28 mouse cellular contexts compared by ENCODE assay signal in genomic region chr4:132015374-132015773, GRCm38 (mm10). TPM values are rescaled to one million over a fixed set of nuclear protein-coding genes. Genes with fewer than 3 reads are reported as not detected.
DNase-seq lines count a peak whose midpoint lies in the region; ATAC-seq and TF ChIP-seq lines count a peak whose summit lies in the region.
"Had no signal": no experiment of that assay in that cellular context is flagged by ENCODE, and none has a peak within 500 bp of the region (broad histone marks: within the 10 kb centered on the region; RNA-seq: fewer than 3 reads in every experiment).

No protein-coding gene starts in this region.

- no peak overlapping the region for H3K4me2 ChIP-seq in liver, embryonic 12.5 days
- H3K4me2 ChIP-seq: heart, embryonic 12.5 days; heart, embryonic 15.5 days; hindbrain, embryonic 13.5 days had no signal

- no peak for TF ChIP-seq CTCF in ES-Bruce4 (IDR thresholded peaks at IDR 0.05; ENCODE audit: low read depth, low read length)

- H3K36me3 ChIP-seq in liver, embryonic 12.5 days: peaks cover 33% of the 10 kb centered on the region
- H3K36me3 ChIP-seq in ES-Bruce4 (ENCODE audit: control insufficient read depth, insufficient read depth, low read length, poor library complexity, severe bottlenecking): no peaks in the 10 kb centered on the region
- H3K36me3 ChIP-seq: heart, embryonic 12.5 days; heart, embryonic 15.5 days; hindbrain, embryonic 13.5 days had no signal

- no peak overlapping the region for H3K9ac ChIP-seq in liver, embryonic 12.5 days
- no peak overlapping the region for H3K9ac ChIP-seq in ES-Bruce4 (ENCODE audit: low read depth, poor library complexity, severe bottlenecking)
- H3K9ac ChIP-seq: forebrain, postnatal 0 days; heart, embryonic 12.5 days; heart, embryonic 15.5 days; hindbrain, embryonic 13.5 days had no signal

- H3K4me1 ChIP-seq in liver, embryonic 12.5 days: peaks cover 61% of the 10 kb centered on the region
- peaks cover 3% of the 10 kb centered on the region for H3K4me1 ChIP-seq in ES-Bruce4 (ENCODE audit: control insufficient read depth, insufficient read depth, low read length)

- H3K4me3 ChIP-seq in liver, embryonic 12.5 days: no peak overlapping the region
- H3K4me3 ChIP-seq in ES-Bruce4 (ENCODE audit: low read depth, low read length): no peak overlapping the region
- H3K4me3 ChIP-seq: heart, embryonic 12.5 days; heart, embryonic 15.5 days; hindbrain, embryonic 10.5 days; hindbrain, embryonic 13.5 days had no signal

- H3K9me3 ChIP-seq in liver, embryonic 12.5 days (replicated peaks): no peaks in the 10 kb centered on the region
- H3K9me3 ChIP-seq in ES-Bruce4 (replicated peaks; ENCODE audit: control insufficient read depth, insufficient read depth, low read length, poor library complexity, severe bottlenecking): no peaks in the 10 kb centered on the region
- H3K9me3 ChIP-seq: heart, embryonic 12.5 days; heart, embryonic 15.5 days; hindbrain, embryonic 10.5 days; hindbrain, embryonic 13.5 days had no signal

- TF ChIP-seq POLR2A in ES-Bruce4 (IDR thresholded peaks at IDR 0.05; ENCODE audit: insufficient read depth, low read length): no peak

- no peak for DNase-seq in liver
- peak; percentile 13 for DNase-seq in WW6 (ENCODE audit: low read depth, low spot score)
- peak; percentile 10 for DNase-seq in fat pad, adult 2 months (ENCODE audit: extremely low read depth, low read depth, low spot score)
- DNase-seq in embryo, embryonic 10 days (ENCODE audit: low spot score): no peak
- no peak for DNase-seq in right cerebral cortex, postnatal 4 days
- DNase-seq in kidney, postnatal 4 days: no peak
- DNase-seq: adrenal gland, adult 2 months; adrenal gland, postnatal 14 days; cerebellum, adult 11-12 months; cerebellum, adult 8-10 months; cerebellum, postnatal 10 days; cerebellum, postnatal 36 days; forebrain, postnatal 0 days; gastrocnemius, postnatal 25 days; heart, adult 18-20 months; heart, postnatal 10 days; heart, postnatal 36 days had no signal

- no peaks in the 10 kb centered on the region for H3K27me3 ChIP-seq in liver, embryonic 12.5 days (replicated peaks)
- no peaks in the 10 kb centered on the region for H3K27me3 ChIP-seq in ES-Bruce4 (ENCODE audit: control insufficient read depth, insufficient read depth, low read length, poor library complexity, severe bottlenecking)
- H3K27me3 ChIP-seq: heart, embryonic 12.5 days; heart, embryonic 15.5 days; hindbrain, embryonic 13.5 days had no signal

- 45% methylated on average over 3 of the region's 3 CpGs for WGBS in liver, embryonic 12.5 days (ENCODE audit: insufficient replicate concordance)

- TF ChIP-seq EP300 in ES-Bruce4 (IDR thresholded peaks at IDR 0.05; ENCODE audit: insufficient read depth, low read depth, low read length): 0 out of 2 replicates have a peak, but pooled peaks have one; percentile 54

- H3K27ac ChIP-seq in liver, embryonic 12.5 days: peak overlapping the region; percentile 47; the same call in 1 of the 2 replicates
- H3K27ac ChIP-seq in ES-Bruce4 (ENCODE audit: insufficient read depth, low read length): no peak overlapping the region
- H3K27ac ChIP-seq: heart, embryonic 15.5 days; hindbrain, embryonic 10.5 days; hindbrain, embryonic 13.5 days had no signal

- no peak for ATAC-seq in liver, embryonic 12.5 days
- ATAC-seq: forebrain, embryonic 14.5 days; forebrain, postnatal 0 days; hindbrain, embryonic 16.5 days had no signal

RNA-seq across cellular contexts. Expression of gene Gm10300, which starts 59.1 kb away (rescaled TPM):
- polyA plus RNA-seq in liver, embryonic 12.5 days (2016; fragmentation: Nextera tagmentation; extraction: Ambion mirVana): 0.42 and 0.45 TPM in 2 replicates
- not detected in 2 replicates for polyA plus RNA-seq in ES-Bruce4 (2011; ENCODE audit: insufficient read depth, insufficient read length, low read depth, missing spikeins)
- polyA plus RNA-seq: embryonic facial prominence, embryonic 11.5 days; forebrain, embryonic 11.5 days; forebrain, embryonic 14.5 days; forebrain, postnatal 0 days; frontal cortex, adult 2 months; hindbrain, embryonic 13.5 days; hindbrain, embryonic 16.5 days had no signal

RNA-seq across cellular contexts. Expression of gene Epb41, which starts 59.7 kb away (rescaled TPM):
- 177 and 187 TPM in 2 replicates for polyA plus RNA-seq in liver, embryonic 12.5 days (2016; fragmentation: Nextera tagmentation; extraction: Ambion mirVana)
- polyA plus RNA-seq in ES-Bruce4 (2011; ENCODE audit: insufficient read depth, insufficient read length, low read depth, missing spikeins): 61.8 and 68.8 TPM in 2 replicates

Comparison
In these comparisons a context has a peak if more than half of its experiments do, and no peak if none do; other contexts are left out.
1. DNase-seq: peak in WW6 (single experiment) and fat pad, adult 2 months (single experiment); none in liver (single experiment), embryo, embryonic 10 days (single experiment), right cerebral cortex, postnatal 4 days (single experiment) and kidney, postnatal 4 days (0 of 2).